Mouse (Mus musculus) embryonic facial prominence, embryonic 11.5 days (tissue): Measurements from ENCODE around the gene Gcgr. TPM values are rescaled to one million over a fixed set of nuclear protein-coding genes. Genes with fewer than 3 reads are reported as not detected.

ENCODE experiments used
- ATAC-seq: fragments of 200-750 bp; cut with Nextera tagmentation; replicated peaks from 2 replicates; pipeline ENCODE4 v1.8.0; 2017; ENCODE audit warnings: low read depth; ENCODE audit not compliant: insufficient number of reproducible peaks, low FRiP score, low TSS enrichment
- DNase-seq: peaks from one replicate; pipeline ENCODE4 v3.0.0-alpha.2; 2015; ENCODE audit warnings: low spot score
- H3K27ac ChIP-seq: fragments of 300-500 bp; sonication (generic); replicated peaks from 2 replicates; pipeline ENCODE4 v1.5.1; 2014; ENCODE audit warnings: mild to moderate bottlenecking, low read depth, low read length, control low read depth
- H3K27me3 ChIP-seq: fragments of 300-500 bp; sonication (generic); 2 replicates; pipeline ENCODE4 v1.6.1; 2014; ENCODE audit warnings: mild to moderate bottlenecking, low read length, moderate library complexity, mixed read lengths; ENCODE audit not compliant: control insufficient read depth, insufficient read depth
- H3K36me3 ChIP-seq: fragments of 300-500 bp; sonication (generic); replicated peaks from 2 replicates; pipeline ENCODE4 v1.6.1; 2014; ENCODE audit warnings: low read depth, mild to moderate bottlenecking, low read length, moderate library complexity, mixed read lengths; ENCODE audit not compliant: control insufficient read depth, insufficient read depth
- H3K4me1 ChIP-seq: fragments of 300-500 bp; sonication (generic); 2 replicates; pipeline ENCODE4 v1.6.1; 2014; ENCODE audit warnings: low read length, mixed read lengths; ENCODE audit not compliant: control insufficient read depth, insufficient read depth
- H3K4me2 ChIP-seq: fragments of 300-500 bp; sonication (generic); 2 replicates; pipeline ENCODE4 v1.6.1; 2014; ENCODE audit warnings: low read depth, mild to moderate bottlenecking, control low read depth, low read length, moderate library complexity
- H3K4me3 ChIP-seq: fragments of 300-500 bp; sonication (generic); 2 replicates; pipeline ENCODE4 v1.5.1; 2014; ENCODE audit warnings: low read depth, low read length, control low read depth
- H3K9ac ChIP-seq: fragments of 300-500 bp; sonication (generic); replicated peaks from 2 replicates; pipeline ENCODE4 v1.6.1; 2014; ENCODE audit warnings: mild to moderate bottlenecking, control low read depth, low read length
- H3K9me3 ChIP-seq: fragments of 300-500 bp; sonication (generic); replicated peaks from 2 replicates; pipeline ENCODE4 v1.6.1; 2016; ENCODE audit warnings: mild to moderate bottlenecking, low read length, inconsistent platforms, mixed read lengths; ENCODE audit not compliant: control insufficient read depth
- WGBS: fragments of 180-500 bp; shearing (Covaris S2); extraction: QIAGEN DNeasy Blood & Tissue Kit; methylation state at CpG from one replicate; pipeline ENCODE4 v1.1.7; 2014; 5-methylcytosine and 5-hydroxymethylcytosine counted together
- polyA plus RNA-seq: library from polyadenylated mRNA; unstranded; fragments of >200 nt; fragmentation: Nextera tagmentation; extraction: Ambion mirVana; gene quantifications from 2 replicates; pipeline ENCODE4 v1.2.1, GENCODE M21; 2014

Gene Gcgr
- polyA plus RNA-seq, 1 experiment from 2014 or later = 0.43 TPM

DNA sequence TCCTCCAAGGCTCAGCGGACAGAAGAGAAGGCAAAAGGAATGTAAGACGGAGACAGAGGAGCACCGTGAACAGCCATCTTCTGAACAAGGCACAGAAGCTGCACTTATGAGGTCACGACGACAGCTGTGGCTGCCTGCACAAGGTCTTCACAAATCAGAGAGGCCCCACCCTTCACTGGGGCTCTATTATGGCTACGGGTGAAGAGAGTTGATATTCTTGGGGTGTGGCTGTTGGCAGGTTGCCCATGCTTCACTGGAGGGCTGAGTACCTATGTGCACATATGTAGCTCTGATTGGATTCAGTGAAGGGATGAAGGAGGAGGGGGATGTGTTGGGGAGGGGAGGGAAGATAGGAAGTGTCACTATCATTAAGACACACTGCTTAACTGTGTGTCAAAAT lies 11.9 kb upstream of the Gcgr start:
- no peaks in the 10 kb centered on the region for H3K4me1 ChIP-seq
- DNase-seq = no peak
- WGBS = 78% methylated on average over 6 of the region's 6 CpGs
- no peaks in the 10 kb centered on the region for H3K9me3 ChIP-seq
- no peaks in the 10 kb centered on the region for H3K36me3 ChIP-seq
- H3K27me3 ChIP-seq = no peaks in the 10 kb centered on the region
- no peak overlapping the region for H3K9ac ChIP-seq
- H3K27ac ChIP-seq = no peak overlapping the region
- no peak for ATAC-seq
- H3K4me3 ChIP-seq = no peak overlapping the region
- H3K4me2 ChIP-seq = no peak overlapping the region

DNA sequence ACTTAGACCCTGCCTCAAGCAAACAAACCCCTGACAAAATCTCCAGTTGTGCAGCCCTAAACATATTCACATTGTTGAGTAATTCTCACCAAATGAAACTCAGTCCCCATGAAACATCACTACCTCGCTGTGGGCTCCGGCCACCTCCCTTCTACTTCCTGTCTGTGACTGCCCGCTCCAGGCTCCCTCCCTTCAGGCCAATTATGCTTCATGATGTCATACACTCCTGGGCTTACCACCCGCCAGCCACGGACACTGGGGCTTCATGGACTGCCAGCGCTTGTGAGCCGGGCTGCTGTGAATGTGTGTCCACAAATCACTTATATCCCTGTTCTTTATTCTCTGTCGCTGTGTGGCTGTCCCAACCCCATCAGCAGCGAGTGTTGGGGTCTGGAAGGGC lies 10.8 kb upstream of the Gcgr start:
- H3K4me3 ChIP-seq = no peak overlapping the region
- peak; percentile 42 for DNase-seq
- 39% methylated on average over 9 of the region's 9 CpGs for WGBS

DNA sequence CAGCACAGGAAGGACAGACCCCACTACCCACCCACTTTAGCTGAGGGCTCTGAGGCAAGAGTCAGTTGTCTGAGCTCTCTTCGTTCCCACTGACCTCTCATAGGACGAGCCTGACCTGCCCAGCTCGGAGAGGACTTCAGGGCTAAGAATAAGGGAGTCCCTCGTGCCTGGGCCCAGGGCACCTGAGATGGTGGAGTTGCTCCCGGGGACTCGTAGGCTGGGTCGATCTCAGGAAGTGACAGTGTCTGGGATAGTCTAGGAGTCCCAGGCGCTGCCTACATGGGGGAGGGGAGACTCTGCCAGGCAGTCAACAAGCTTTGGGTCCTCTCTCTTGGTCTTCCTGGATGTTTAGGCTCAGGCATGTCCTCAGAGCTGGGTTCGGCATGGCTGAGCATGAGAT lies 10.0 kb upstream of the Gcgr start:
- Histone ChIP-seq H3K9ac (no peak overlapping the region), H3K36me3 (no peaks in the 10 kb centered on the region), H3K27me3 (no peaks in the 10 kb centered on the region), H3K9me3 (no peaks in the 10 kb centered on the region), H3K27ac (no peak overlapping the region), H3K4me2 (no peak overlapping the region), H3K4me3 (no peak overlapping the region), H3K4me1 (no peaks in the 10 kb centered on the region)
- whole genome bisulfite sequencing = 72% methylated on average over 9 of the region's 9 CpGs
- DNase-seq (no peak), ATAC-seq (no peak)

More for the DNA sequence above, 10.8 kb upstream of the Gcgr start:
- no peaks in the 10 kb centered on the region for H3K9me3 ChIP-seq
- no peaks in the 10 kb centered on the region for H3K27me3 ChIP-seq
- H3K9ac ChIP-seq = no peak overlapping the region
- no peaks in the 10 kb centered on the region for H3K36me3 ChIP-seq
- ATAC-seq = no peak
- H3K4me2 ChIP-seq = no peak overlapping the region
- H3K4me1 ChIP-seq = no peaks in the 10 kb centered on the region
- no peak overlapping the region for H3K27ac ChIP-seq

DNA sequence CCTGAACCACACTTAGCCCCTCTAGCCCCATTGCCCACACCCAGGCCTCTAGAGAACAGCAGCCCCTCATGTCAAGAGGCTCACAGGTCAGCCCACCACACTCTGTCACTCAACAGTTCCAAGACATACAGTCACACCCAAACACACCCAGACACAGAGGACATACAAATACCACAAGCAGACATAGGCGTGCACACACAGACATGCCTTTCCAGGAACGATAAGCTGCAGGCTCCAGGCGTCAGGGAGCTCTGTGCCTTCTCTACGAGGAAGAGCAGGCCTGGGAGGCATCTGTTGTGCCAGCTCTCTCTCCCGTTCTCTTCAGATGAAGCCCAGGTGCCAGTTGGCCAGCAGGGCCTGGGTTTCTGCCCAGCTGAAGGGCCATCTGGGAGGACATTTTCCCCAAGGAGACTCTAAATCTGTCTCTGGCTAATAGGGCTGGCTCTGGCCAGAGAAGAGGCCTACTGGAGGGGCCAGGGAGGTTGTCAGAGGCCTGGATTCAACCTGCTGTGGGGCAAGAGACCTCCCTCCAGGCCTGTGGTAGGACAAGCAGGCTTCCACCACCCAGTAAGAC lies 9.4 kb upstream of the Gcgr start:
- WGBS = 85% methylated on average over 5 of the region's 5 CpGs
- Histone ChIP-seq H3K9me3 (no peaks in the 10 kb centered on the region), H3K4me1 (no peaks in the 10 kb centered on the region), H3K27ac (no peak overlapping the region), H3K9ac (no peak overlapping the region), H3K4me3 (no peak overlapping the region), H3K4me2 (no peak overlapping the region), H3K36me3 (no peaks in the 10 kb centered on the region), H3K27me3 (no peaks in the 10 kb centered on the region)
- DNase-seq (no peak), ATAC-seq (no peak)

DNA sequence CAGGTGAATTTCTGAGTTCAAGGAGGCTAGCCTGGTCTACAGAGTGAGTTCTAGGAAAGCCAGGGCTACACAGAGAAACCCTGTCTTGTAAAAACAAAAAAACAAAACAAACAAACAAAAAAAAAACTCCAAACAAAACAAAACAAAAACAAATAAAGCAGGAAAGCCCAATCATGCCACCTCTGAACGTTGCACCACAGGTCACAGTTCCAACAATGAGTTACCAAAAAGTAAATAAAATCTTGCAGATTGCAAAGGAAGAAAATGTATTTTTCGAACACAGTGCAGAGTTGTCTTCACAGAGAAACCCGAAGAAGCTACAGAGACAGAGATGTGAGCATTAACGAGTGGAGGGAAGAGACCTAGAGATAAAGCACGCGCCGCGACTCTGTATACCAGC lies 7.9 kb upstream of the Gcgr start:
- H3K4me2 ChIP-seq = no peak overlapping the region
- H3K36me3 ChIP-seq = no peaks in the 10 kb centered on the region
- DNase-seq (no peak), ATAC-seq (no peak)
- no peak overlapping the region for H3K27ac ChIP-seq
- 93% methylated on average over 8 of the region's 8 CpGs for WGBS
- no peaks in the 10 kb centered on the region for H3K27me3 ChIP-seq
- H3K4me1 ChIP-seq = no peaks in the 10 kb centered on the region
- H3K9me3 ChIP-seq = no peaks in the 10 kb centered on the region
- no peak overlapping the region for H3K4me3 ChIP-seq
- no peak overlapping the region for H3K9ac ChIP-seq

DNA sequence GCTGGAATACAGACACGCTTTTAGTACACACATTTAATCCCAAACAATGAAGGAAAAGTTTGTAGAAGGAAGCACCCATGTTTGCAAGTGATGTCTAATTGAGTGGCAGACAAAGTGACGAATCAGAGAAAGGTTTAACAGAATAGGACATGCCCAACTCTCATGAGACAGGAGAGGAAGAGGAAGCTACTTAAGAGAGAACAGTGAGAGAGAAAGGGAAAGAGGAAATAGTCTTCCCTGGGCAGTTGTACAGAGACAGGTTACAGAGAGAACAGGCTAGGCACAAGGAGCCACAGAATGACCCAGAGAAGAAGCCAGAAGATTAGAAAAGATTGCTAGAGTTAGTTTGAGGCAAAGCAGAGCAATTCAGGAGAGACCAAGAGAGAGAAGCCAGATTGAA lies 4.5 kb upstream of the Gcgr start:
- Histone ChIP-seq H3K9me3 (no peaks in the 10 kb centered on the region), H3K27ac (no peak overlapping the region), H3K36me3 (no peaks in the 10 kb centered on the region), H3K27me3 (peaks cover 26% of the 10 kb centered on the region), H3K4me1 (peaks cover 5% of the 10 kb centered on the region), H3K9ac (no peak overlapping the region), H3K4me2 (no peak overlapping the region), H3K4me3 (no peak overlapping the region)
- ATAC-seq (no peak), DNase-seq (no peak)
- WGBS = 88% methylated on average over 2 of the region's 2 CpGs

DNA sequence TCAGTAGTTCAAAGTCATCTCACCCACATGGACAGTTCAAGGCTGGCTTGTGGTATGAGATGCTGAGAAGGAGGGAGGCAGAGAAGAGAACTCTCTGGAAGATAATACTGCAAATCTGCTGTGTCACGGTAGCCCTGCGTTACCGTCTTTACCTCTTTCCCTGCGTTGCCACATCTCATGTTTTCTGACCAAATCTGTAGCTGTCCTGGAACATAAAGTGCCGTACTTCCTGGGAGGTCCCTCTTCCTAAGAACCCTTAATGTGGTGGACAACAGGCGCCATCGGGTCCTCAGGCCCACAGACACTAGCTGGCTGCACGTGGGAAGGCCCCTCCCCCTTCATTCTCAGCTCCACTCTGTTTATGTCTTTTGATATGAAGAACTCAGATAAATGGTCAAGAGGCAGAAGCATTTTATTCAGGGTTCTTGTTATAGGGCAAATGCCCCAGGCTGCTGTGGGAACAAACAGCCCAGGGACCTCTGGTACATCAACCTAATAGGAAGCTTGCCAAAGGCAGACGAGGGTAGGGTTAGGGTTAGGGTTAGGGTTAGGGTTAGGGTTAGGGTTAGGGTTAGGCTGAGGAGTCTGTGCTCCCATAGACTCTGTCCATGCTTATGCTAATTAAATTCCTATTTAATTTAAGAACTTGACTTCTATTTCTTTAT lies 2.7 kb upstream of the Gcgr start:
- WGBS = 75% methylated on average over 9 of the region's 9 CpGs
- no peak overlapping the region for H3K9ac ChIP-seq
- peaks cover 5% of the 10 kb centered on the region for H3K4me1 ChIP-seq
- no peaks in the 10 kb centered on the region for H3K36me3 ChIP-seq
- no peak overlapping the region for H3K4me2 ChIP-seq
- H3K4me3 ChIP-seq = no peak overlapping the region
- DNase-seq (no peak), ATAC-seq (no peak)
- no peaks in the 10 kb centered on the region for H3K9me3 ChIP-seq
- no peak overlapping the region for H3K27ac ChIP-seq
- H3K27me3 ChIP-seq = peaks cover 45% of the 10 kb centered on the region

DNA sequence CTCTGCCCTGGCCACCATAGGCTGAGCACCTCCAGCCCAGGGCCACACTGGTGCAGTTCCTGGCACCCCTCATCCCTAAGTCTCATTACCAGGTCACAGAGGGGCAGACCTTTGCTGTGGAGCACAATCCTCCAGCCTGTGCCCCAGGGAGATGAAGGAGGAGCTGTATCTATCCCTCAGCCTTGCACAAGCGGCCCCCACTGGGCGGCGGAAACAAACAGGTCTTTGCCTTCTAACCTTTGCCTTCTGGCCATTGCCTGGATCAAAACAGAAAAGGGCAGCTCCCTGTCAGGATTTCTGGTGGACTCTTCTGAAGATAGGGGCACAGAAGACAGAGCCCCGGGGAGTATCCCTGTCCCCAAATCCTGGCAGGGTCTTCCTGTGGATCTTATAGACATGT lies 1.6 kb upstream of the Gcgr start:
- WGBS = 33% methylated on average over 4 of the region's 4 CpGs
- H3K27ac ChIP-seq = no peak overlapping the region
- no peak overlapping the region for H3K4me3 ChIP-seq
- H3K9me3 ChIP-seq = no peaks in the 10 kb centered on the region
- H3K27me3 ChIP-seq = peaks cover 45% of the 10 kb centered on the region
- no peak overlapping the region for H3K9ac ChIP-seq
- no peak overlapping the region for H3K4me2 ChIP-seq
- ATAC-seq = 0 out of 2 replicates have a peak, but pooled peaks have one; percentile 26
- H3K4me1 ChIP-seq = peaks cover 5% of the 10 kb centered on the region
- no peak for DNase-seq
- no peaks in the 10 kb centered on the region for H3K36me3 ChIP-seq
